Mouse (Mus musculus) urinary bladder, postnatal 4 days (tissue): ENCODE data around the gene Prss48.
"Not testable (repeated sequence)": the region's sequence is repeated elsewhere in the genome, so short reads cannot be mapped to it uniquely, and the experiment has no call there.

ENCODE experiments used
- DNase-seq, 2 experiments: peaks; one replicate each; pipeline ENCODE4 v3.0.0; 2021 to 2022; ENCODE audit warnings: low spot score in 2 of 2

Prss48 gene

GRCm38 (mm10) chr3:86004751-86005150, 2.5 kb upstream of the Prss48 start:
- no peak for DNase-seq

GRCm38 (mm10) chr3:86002940-86003339, 649 bp upstream of the Prss48 start:
- DNase-seq: no peak

- DNase-seq: no peak
These were observed 1.0 kb downstream of the Prss48 start for GRCm38 (mm10) chr3:86001271-86001670.

- no peak for DNase-seq
These were observed 7.6 kb downstream of the Prss48 start for GRCm38 (mm10) chr3:85994645-85995044.

- no peak for DNase-seq
These were observed 8.5 kb downstream of the Prss48 start for GRCm38 (mm10) chr3:85993744-85994143.

- DNase-seq: no peak
These were observed 10.5 kb downstream of the Prss48 start for GRCm38 (mm10) chr3:85991802-85992156.

- no peak for DNase-seq
These were observed 11.0 kb downstream of the Prss48 start for GRCm38 (mm10) chr3:85991140-85991801.

- DNase-seq: no peak
These were observed 15.1 kb downstream of the Prss48 start for GRCm38 (mm10) chr3:85987225-85987624.

- DNase-seq: no peak
These were observed 17.8 kb downstream of the Prss48 start for GRCm38 (mm10) chr3:85984537-85984936.

GRCm38 (mm10) chr3:85981761-85982160, 20.5 kb downstream of the Prss48 start:
- DNase-seq: not testable (repeated sequence)

GRCm38 (mm10) chr3:85980036-85980435, 22.3 kb downstream of the Prss48 start:
- DNase-seq: no peak

- no peak for DNase-seq
These were observed 27.8 kb downstream of the Prss48 start for GRCm38 (mm10) chr3:85974451-85974850.

- DNase-seq: no peak
These were observed 28.7 kb downstream of the Prss48 start for GRCm38 (mm10) chr3:85973376-85974140.

GRCm38 (mm10) chr3:85971599-85971975, 30.7 kb downstream of the Prss48 start:
- DNase-seq: no peak

- DNase-seq: peak; percentile 84
These were observed 31.3 kb downstream of the Prss48 start, which contains the start of gene Sh3d19 for GRCm38 (mm10) chr3:85970742-85971598. Gene Sh3d19, plus strand, starts transcription at chr3:85971109.

GRCm38 (mm10) chr3:85969040-85969439, 33.3 kb downstream of the Prss48 start:
- no peak for DNase-seq

- DNase-seq: no peak
These were observed 36.8 kb downstream of the Prss48 start for GRCm38 (mm10) chr3:85965479-85965878.

GRCm38 (mm10) chr3:85961134-85961533, 41.2 kb downstream of the Prss48 start:
- no peak for DNase-seq

GRCm38 (mm10) chr3:85959669-85960068, 42.6 kb downstream of the Prss48 start:
- DNase-seq: no peak

GRCm38 (mm10) chr3:85955704-85956103, 46.6 kb downstream of the Prss48 start:
- DNase-seq: no peak

GRCm38 (mm10) chr3:85955269-85955668, 47.0 kb downstream of the Prss48 start:
- no peak for DNase-seq

GRCm38 (mm10) chr3:85952696-85953283, 49.5 kb downstream of the Prss48 start:
- no peak for DNase-seq
